Mouse (Mus musculus): ENCODE results near the gene Vil1.

The Vil1 gene

DNA sequence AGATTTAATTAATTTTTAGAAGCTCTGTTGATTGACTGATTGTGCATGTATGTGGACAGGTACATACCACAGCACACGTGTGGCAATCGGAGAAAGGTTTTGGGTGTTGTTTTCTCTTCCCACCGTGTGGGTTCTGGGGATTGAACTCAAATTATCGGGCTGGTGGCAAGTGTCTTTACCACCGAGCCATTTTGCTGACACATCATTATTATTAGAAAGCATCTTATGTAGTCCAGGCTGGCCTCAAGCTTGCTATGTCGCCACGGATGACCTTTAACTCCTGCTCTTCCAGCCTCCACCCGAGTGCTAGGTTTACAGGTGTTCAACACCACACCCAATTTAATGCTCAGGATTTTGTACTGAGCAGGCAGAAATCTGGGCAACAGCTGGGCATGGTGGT is 3.5 kb downstream of the Vil1 start:
- no peak for DNase-seq (ENCODE audit: low spot score)

DNA sequence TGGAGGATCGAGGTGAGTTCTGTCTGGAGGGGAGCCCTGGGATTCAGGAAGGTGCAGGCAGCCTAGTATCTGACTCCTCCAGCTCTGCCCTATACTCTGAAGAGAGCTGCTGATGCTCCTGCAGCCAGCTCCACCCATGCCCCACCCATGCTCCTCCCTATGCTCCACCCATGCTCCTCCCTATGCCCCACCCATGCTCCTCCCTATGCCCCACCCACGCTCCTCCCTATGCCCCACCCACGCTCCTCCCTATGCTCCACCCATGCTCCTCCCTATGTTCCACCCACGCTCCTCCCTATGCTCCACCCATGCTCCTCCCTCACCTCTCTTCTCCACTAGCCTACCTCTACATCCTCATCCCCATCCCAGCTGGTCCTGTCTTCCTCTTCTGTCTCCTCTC is 6.0 kb downstream of the Vil1 start:
- DNase-seq (ENCODE audit: low spot score): no peak

DNA sequence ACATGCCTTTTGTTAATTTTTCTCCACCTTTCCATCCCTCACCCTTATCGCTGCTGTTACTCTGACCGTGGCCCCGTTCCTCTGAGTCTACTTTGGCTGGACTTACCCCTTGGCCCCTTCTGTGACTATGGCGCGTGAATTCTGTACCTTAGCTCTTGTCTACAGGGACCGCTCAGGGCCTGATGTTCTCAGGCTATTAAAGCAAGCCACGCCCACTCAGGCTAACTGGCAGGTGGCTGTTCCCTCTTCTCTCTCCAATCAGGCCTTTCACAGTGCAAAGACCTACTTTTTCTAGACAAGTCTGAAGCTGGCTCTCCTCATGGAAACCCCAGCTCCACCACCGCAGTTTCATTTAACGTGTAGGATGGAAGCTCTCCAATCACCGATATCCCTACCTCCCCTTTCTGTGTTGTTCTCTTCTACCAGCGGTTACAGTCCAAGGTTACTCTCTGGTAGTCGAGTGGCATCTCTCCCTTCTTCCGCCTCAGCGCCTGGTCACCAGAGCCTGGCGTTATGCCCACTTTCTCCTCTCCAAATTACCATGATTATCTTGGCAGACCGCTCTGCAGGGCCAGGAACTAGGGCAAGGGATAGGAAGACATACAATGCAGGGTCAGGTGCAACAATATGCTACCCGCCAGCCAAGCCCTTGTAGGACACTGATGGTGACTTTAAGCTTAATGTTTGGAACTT is 9.7 kb downstream of the Vil1 start:
- no peak for DNase-seq (ENCODE audit: low spot score)

DNA sequence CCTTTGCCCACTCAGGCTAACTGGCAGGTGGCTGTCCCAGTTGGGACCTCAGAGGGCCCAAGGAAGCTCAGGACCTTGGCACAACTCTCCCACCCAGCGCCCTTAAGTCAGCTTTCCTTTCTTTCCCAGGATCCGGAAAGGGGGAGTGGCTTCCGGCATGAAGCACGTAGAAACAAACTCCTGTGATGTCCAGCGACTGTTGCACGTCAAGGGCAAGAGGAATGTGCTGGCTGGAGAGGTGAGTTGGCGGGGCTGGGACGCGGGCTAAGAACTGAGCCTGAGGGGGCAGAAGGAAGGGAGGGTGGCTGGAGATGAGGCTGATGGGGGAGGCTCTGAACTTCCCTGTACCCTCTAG is 10.2 kb downstream of the Vil1 start:
- no peak for DNase-seq (ENCODE audit: low spot score)

DNA sequence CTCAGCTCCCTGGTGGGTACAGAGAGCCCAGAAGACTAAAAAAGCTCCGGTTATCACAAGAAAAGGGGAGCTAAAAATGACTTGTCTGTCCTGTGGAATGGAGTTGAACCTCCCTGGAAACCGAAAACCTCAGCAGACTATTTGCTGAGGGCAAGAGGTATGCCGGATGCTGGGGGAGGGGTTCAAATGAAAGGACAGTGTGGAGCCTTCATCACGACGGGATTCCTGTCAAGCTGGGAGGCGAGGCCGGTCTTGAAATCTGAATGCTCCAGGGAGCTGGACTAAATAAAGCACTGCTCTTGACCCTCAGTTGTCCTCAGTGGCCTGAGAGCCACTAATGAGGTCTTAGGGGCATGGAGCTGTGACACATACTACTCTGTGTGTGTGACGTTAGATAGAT is 14.0 kb downstream of the Vil1 start:
- no peak for DNase-seq (ENCODE audit: low spot score)

DNA sequence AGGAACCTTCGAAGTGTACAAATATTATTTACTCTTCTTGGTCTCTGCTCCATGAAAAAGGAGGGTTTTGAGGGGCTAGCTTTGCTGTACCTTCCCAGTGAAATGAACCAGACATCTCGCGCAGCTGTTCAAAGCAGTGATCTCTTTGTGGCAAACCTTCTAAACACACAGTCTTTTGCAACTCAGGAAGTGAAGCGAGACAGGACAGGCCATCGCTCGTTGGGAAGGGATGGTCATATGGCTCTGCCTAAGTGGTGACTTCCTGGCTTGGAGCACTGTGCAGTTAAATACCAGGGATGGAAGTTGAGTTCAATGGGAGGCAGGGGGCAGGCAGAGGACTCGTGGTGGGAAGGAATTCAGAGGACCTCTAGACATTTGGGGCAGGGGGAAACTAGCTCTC is 16.7 kb downstream of the Vil1 start:
- no peak for DNase-seq (ENCODE audit: low spot score)

DNA sequence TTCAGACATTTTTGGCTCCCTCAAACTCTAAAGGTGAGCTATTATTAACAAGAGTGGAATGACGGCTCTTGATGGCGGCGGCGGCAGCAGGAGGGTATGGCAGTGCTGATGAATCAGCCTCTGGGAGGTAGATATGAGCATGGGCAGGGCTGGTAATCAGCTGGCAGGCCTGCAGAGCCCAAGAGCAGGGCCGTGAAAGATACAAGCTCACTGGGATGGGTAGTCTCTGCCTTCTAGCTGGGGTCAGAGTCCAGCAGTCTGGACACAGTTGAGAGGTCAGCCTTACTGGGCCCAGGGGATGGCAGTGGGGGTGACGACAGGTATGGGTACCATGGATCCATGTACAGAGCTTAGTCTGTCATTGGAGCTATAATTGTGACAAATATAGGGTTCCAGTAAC is 24.0 kb downstream of the Vil1 start:
- DNase-seq (ENCODE audit: low spot score): no peak

DNA sequence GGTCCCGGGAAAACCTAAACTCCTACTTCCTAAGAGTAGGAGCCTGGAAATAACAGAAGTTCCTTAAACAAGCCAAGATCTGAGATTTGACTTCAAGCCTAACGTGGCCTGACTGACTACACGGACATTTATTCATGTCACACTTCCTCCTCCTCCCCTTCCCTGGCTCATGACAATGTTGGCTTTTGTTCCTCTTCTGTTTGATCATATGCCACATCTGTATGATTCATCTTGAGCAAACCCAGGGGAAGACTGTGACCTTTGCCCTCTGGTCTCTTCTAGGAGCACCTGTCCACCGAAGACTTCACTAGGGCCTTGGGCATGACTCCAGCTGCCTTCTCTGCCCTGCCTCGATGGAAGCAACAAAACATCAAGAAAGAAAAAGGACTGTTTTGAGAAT is 25.4 kb downstream of the Vil1 start:
- DNase-seq (ENCODE audit: low spot score): no peak

DNA sequence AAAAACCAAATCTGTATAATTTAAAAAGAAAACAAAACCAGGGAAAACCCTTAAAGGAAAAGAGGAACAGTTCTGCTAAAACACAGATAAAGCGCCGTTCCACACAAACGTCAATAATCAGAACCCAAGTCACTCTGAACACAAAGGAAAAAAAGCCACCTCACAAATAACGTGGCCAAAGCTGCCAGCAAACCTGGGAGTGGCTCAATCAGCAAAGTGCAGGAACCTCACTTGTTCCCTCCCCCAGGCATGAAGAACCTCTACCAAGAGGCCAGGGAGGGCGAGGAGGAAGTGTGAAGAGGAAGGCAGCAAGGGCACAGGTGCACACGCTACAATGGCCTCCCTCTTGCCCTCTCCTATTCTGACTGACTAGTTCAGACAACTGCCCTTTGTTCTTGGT is 26.4 kb downstream of the Vil1 start:
- DNase-seq (ENCODE audit: low spot score): no peak

DNA sequence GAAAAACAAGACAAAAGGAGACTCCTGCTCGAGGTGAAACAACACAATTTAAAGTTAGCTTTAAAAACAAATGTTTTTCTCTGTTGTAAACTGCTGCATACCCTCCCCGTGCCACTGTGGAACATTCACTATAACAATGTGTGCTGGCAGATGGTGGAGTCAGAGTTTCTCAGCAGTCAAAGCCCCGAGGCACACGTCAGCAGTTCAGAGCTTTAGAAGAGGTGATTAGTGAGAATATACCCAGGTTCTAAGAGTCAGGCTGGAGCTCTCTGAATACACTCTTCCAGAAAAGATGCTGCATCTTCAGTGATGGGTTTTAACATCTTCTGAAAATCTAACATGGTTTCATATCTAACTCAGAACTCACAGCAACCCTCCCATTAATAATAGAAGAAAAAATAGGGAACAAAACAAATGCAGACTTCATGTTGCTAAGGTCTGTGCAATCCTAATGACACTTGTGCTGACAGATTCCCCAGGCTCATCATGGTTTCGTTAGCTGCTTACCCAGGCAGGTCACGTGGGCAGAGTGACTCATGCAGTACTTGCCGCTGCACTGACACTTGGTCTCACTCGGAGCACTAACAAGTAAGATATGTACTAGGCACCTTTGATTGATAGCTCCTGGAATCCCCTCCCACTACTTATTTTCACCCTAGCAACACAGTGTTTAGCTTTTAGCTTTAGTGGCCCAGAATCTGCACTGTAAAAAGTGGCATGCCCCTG is 28.7 kb downstream of the Vil1 start:
- DNase-seq (ENCODE audit: low spot score): peak; percentile 40

DNA sequence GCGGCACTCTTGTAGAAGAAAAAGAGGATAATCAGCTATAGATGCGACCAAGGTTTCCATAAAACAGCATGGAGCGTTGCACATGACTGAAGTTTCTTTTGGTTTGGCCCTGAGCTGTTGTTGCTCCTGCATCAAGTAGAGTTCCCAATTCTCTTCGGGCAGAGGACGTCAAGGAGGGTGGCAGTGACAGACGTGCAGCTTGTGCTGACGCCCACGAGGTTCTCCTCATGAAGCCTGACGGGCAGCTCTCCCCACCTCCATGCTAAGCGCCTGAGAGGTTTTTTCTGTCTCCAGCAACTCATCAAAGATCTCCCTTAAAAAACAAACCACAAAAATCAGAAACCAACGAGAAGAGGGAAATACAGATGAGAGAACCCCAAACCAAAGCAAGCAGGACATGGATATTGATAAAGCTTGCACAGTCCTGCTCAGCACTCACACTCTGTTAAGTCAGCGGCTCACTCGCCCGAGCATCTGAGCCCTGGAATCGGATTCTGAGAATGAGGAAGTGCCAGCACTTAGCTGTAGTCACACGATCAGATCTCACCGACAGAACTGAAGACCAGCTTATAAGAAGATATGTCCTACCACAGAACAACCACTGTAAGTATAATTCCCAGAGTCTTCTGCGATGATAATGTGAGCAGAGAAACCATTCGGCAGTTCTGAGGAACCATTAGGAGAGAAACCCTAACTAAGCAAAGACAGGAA is 30.1 kb downstream of the Vil1 start:
- DNase-seq (ENCODE audit: low spot score): no peak

DNA sequence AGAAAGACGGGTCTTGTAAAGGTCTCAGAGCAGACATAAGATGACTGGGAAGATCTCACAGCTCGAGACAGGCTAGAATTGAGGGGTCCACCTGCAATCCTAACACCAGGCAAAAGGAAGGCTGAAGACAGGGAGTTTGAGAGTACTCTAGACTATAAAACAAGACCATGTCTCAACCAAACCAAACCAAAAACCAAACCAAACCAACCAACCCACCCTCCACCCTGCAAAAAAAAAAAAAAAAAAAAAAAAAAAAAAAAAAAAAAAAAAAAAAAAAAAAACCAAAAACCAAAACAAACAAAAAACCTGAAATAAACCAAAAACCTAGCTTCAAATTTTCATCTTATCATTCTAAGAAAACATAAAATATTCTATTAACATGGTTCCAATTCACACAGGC is 35.4 kb downstream of the Vil1 start:
- DNase-seq (ENCODE audit: low spot score): no peak

DNA sequence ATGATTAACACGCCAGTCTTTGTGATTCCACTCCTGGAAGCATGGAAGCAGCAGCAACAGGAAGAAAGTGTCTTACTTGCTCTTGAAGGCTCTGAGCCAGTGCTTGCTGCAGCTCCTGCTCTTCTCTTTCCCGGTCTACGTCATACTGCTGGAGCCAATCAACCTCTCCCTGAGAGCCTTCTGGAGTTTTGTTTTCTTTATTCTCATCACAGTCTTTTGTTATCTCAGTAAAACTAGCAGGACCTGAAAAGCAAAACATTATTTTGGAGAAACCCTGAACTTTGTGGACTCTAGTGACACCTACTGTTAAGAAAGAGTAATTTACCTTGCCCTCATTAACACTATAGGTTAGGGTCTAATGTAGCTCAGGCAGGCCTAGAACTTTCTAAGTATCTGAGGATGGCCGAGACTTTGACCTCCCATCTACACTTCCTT is 43.5 kb downstream of the Vil1 start:
- no peak for DNase-seq (ENCODE audit: low spot score)

DNA sequence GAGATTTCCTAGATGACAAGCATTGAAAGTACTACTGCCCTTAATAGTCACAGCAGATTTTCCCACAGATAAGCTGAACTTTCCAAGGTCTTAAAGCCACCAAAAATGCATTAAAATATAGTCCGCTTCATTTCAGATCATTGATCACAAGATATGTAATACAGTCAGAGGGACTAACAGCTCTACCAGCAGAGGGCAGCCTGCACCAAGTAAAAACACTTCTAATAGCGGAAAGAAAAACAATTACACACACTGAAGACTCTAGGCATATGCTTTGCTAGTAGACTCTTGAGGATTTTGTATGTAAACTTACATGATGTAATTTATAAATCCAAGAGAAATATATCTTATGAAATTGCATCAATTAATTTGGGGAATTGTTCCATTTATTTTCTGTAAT is 51.1 kb downstream of the Vil1 start:
- no peak for DNase-seq (ENCODE audit: low spot score)
